Mouse (Mus musculus) lung, adult 2 months (tissue): ENCODE results near the gene Nup214.

ENCODE experiments used
- CTCF ChIP-seq: fragments of 200-500 bp; IDR thresholded peaks from 2 replicates; pipeline ENCODE4 v1.5.1; 2011; ENCODE audit warnings: mild to moderate bottlenecking, low read length, control low read depth; ENCODE audit not compliant: insufficient read depth
- POLR2A ChIP-seq: fragments of 200-500 bp; IDR thresholded peaks from 2 replicates; pipeline ENCODE4 v1.6.1; 2011; ENCODE audit warnings: low read depth, mild to moderate bottlenecking, control low read depth, low read length, borderline replicate concordance; ENCODE audit errors: extremely low read depth

DNA sequence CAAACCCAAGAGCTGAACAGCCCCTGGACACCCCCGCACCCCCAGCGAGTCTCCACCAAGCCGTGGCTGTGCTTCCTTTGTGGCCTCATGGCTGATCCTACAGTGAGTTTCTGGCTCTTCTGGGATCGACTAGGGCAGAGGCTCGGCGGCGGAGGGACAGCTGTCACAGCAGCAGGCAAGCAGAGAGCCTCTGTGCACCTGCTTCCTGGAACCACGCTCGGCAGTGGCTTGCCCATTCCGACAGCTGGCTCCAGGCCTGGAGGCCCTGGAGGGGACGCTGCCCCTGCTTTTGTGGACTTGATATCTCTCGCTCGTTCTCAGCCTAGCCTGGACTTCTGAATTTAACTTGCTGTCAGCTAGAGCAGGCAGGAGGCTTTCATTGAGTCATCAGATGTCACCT lies 90.7 kb downstream of the Nup214 start:
- TF ChIP-seq CTCF (no peak), POLR2A (no peak)
